Mouse (Mus musculus): ENCODE results near the gene Lkaaear1.

Gene Lkaaear1

GRCm38 (mm10) chr2:181698241-181698640, at the start of gene Lkaaear1:
Gene Lkaaear1 (minus strand): TSS chr2:181698442.
- DNase-seq (ENCODE audit: low read depth, low spot score), result no peak

- no peak for DNase-seq (ENCODE audit: low read depth, low spot score)
Observed at GRCm38 (mm10) chr2:181730051-181730450, 31.8 kb upstream of the Lkaaear1 start.

- DNase-seq (ENCODE audit: low read depth, low spot score), result no peak
Observed at GRCm38 (mm10) chr2:181727659-181728262, 29.5 kb upstream of the Lkaaear1 start.

- DNase-seq (ENCODE audit: low read depth, low spot score), result peak; percentile 60
Observed at GRCm38 (mm10) chr2:181722213-181722612, 24.0 kb upstream of the Lkaaear1 start.

- no peak for DNase-seq (ENCODE audit: low read depth, low spot score)
Observed at GRCm38 (mm10) chr2:181721200-181721599, 23.0 kb upstream of the Lkaaear1 start.

- no peak for DNase-seq (ENCODE audit: low read depth, low spot score)
Observed at GRCm38 (mm10) chr2:181720061-181720460, 21.8 kb upstream of the Lkaaear1 start.

GRCm38 (mm10) chr2:181716991-181717390, 18.7 kb upstream of the Lkaaear1 start:
- no peak for DNase-seq (ENCODE audit: low read depth, low spot score)

- DNase-seq (ENCODE audit: low read depth, low spot score), result no peak
Observed at GRCm38 (mm10) chr2:181715382-181715781, 17.1 kb upstream of the Lkaaear1 start.

GRCm38 (mm10) chr2:181714903-181715326, 16.7 kb upstream of the Lkaaear1 start, which contains the start of gene Oprl1:
Gene Oprl1 (plus strand): TSS chr2:181715016.
- DNase-seq (ENCODE audit: low read depth, low spot score), result peak; percentile 45

GRCm38 (mm10) chr2:181713749-181714148, 15.5 kb upstream of the Lkaaear1 start:
- DNase-seq (ENCODE audit: low read depth, low spot score), result no peak

GRCm38 (mm10) chr2:181706668-181707067, 8.4 kb upstream of the Lkaaear1 start:
- DNase-seq (ENCODE audit: low read depth, low spot score), result no peak

- DNase-seq (ENCODE audit: low read depth, low spot score), result peak; percentile 47
Observed at GRCm38 (mm10) chr2:181696801-181697420, 1.3 kb downstream of the Lkaaear1 start.

- no peak for DNase-seq (ENCODE audit: low read depth, low spot score)
Observed at GRCm38 (mm10) chr2:181695776-181696175, 2.5 kb downstream of the Lkaaear1 start.

- no peak for DNase-seq (ENCODE audit: low read depth, low spot score)
Observed at GRCm38 (mm10) chr2:181694581-181694980, 3.7 kb downstream of the Lkaaear1 start.

- peak; percentile 77 for DNase-seq (ENCODE audit: low read depth, low spot score)
Observed at GRCm38 (mm10) chr2:181693339-181694280, 4.6 kb downstream of the Lkaaear1 start, which contains the start of gene Rgs19. Gene Rgs19 (minus strand): TSS chr2:181693977.

- no peak for DNase-seq (ENCODE audit: low read depth, low spot score)
Observed at GRCm38 (mm10) chr2:181692304-181692703, 5.9 kb downstream of the Lkaaear1 start.

GRCm38 (mm10) chr2:181691571-181691970, 6.7 kb downstream of the Lkaaear1 start:
- no peak for DNase-seq (ENCODE audit: low read depth, low spot score)

- no peak for DNase-seq (ENCODE audit: low read depth, low spot score)
Observed at GRCm38 (mm10) chr2:181691083-181691482, 7.2 kb downstream of the Lkaaear1 start.

GRCm38 (mm10) chr2:181689466-181690160, 8.6 kb downstream of the Lkaaear1 start:
- no peak for DNase-seq (ENCODE audit: low read depth, low spot score)

- DNase-seq (ENCODE audit: low read depth, low spot score), result no peak
Observed at GRCm38 (mm10) chr2:181687586-181687985, 10.7 kb downstream of the Lkaaear1 start.

- no peak for DNase-seq (ENCODE audit: low read depth, low spot score)
Observed at GRCm38 (mm10) chr2:181685686-181686085, 12.6 kb downstream of the Lkaaear1 start.

All from ES-CJ7 (cell line).